Mouse (Mus musculus): ENCODE results near the gene Vmn2r90.
"Not testable (repeated sequence)": the region's sequence is repeated elsewhere in the genome, so short reads cannot be mapped to it uniquely, and the experiment has no call there.

The Vmn2r90 gene

DNA sequence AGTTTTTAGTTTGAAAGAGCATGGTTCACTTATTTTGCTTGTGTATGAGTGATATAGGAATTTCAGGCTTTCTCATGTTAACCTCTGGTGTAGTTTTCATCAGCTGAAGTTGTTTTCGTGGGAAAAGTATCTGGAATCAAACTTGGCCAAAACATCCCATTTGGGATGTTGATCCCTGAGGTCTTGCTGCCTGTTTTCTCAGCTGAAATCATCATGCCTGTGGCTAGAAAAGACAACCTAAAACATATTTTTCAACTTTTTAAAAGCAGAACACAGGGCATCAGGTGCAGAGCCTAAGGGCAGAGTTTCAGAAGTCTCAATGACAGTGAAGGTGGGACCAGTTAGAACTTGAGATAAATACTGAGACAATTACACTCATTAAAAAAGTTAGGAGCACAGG is at the start of gene Vmn2r90:
Gene Vmn2r90, plus strand, starts transcription at position 301 of the 400 bp plus-strand sequence.
- no peak for DNase-seq

GRCm38 (mm10) chr17:17654997-17655828 is 48.3 kb upstream of the Vmn2r90 start:
- DNase-seq, result no peak

GRCm38 (mm10) chr17:17655829-17656176 is 47.7 kb upstream of the Vmn2r90 start:
- no peak for DNase-seq

- no peak for DNase-seq
Measured at GRCm38 (mm10) chr17:17678781-17679180, 24.8 kb upstream of the Vmn2r90 start.

- no peak for DNase-seq
Measured at GRCm38 (mm10) chr17:17690659-17691058, 12.9 kb upstream of the Vmn2r90 start.

DNA sequence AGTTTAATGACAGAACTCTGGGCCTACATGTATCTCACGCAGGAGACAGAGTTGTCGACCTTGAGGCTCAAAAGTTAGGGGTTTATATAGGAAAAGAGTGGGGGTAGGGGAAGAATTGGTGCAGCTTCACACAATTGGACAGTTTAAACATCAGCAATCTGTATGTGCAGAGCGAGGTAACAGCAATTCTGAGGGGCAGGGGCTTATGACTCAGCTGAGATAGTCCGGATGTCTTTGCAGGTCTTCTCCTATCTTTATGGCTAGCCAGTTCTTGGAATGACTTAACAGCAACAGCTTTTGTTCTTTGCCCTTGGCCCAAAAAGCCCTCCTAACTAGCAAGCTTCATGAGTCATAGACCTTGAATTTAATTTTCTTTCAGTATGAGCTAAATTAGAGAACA is 28.8 kb downstream of the Vmn2r90 start:
- DNase-seq, result not testable (repeated sequence)

DNA sequence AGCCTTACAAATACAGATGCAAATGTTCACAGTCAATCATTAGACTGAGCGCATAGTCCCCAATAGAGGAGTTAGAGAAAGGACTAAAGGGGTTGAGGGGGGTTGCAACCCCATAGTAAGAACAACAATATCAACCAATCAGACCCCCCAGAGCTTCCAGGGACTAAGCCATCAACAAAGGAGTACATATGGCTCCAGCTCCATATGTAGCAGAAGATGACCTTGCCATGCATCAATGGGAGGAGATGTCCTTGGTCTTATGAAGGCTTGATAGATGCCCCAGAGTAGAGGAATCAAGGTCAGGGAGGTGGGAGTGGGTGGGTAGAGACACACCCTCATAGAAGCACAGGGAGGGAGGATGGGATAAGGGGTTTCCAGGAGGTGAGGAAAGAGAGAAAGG is 35.1 kb downstream of the Vmn2r90 start:
- no peak for DNase-seq

DNA sequence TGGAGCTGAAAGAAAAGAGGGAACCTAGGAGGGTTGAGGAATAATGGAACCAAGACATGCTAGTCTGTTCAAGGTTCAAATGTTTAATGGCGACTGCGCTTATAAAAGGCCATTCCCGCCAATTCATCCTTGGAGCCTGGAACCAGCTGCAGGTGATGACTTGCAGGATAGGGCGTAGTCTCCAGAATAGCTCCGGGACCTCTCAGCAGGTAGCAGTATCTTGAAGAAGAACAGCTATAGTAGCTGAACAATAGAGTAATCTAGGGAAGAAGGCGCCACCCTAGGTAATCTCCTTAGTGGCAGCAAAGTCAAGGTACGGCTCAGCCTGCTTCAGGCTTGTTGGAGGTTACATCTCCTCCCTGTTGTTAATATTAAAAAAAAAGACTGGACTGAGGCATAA is 35.8 kb downstream of the Vmn2r90 start:
- not testable (repeated sequence) for DNase-seq

DNA sequence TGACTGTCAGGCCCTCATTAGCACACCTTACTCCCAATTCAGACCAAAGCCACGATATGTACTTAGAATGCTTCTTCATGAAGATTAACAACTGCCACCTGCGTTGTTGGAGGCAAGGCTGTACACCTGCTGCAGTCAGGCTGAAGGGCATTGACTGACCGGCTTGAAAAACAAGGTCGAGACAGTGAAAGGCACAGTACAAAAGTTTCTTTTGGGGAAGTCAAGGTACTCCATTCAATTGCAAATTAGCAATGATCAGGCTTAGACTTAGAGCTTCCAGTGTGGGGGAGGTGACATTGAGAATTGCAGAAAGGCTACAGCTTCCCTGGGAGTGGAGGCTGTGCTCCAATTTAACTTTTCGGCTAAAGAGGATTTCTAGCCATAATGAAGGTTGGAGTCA is 36.4 kb downstream of the Vmn2r90 start:
- DNase-seq, result not testable (repeated sequence)

DNA sequence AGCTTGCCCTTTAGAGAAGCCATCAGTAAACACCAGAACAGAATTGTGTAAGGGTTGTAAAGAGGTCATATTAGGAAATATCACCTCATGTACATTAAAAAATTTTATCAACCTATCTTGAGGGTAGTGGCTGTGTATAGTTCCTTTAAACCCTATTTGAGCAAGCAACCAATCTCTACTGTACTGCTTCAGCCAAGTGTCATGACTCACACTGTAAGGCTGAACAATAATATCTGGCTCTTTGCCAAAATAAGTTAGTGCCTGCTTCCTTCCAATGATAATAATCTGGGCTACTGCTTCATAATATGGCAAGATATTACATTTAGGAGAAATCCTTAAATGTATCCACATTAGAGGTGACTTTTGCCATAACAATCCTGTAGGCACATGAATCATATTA is 38.0 kb downstream of the Vmn2r90 start:
- DNase-seq, result not testable (repeated sequence)

DNA sequence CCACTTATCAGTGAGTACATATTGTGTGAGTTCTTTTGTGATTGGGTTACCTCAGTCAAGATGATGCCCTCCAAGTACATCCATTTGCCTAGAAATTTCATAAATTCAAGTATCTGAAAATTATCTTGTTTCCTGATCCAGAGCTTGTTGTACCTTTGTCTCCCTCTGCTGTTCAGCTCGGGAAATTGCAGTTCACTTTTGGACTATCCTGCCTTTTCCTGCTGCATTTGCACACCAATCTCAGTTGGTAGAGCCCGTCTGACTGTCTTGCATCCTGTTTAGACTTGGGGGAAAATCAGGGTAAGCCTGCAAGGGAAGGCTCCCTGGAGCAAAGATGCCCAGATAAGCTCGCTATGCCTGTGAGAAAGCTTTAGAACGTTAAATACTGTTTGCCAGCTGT is 45.8 kb downstream of the Vmn2r90 start:
- DNase-seq, result peak; percentile 30

DNA sequence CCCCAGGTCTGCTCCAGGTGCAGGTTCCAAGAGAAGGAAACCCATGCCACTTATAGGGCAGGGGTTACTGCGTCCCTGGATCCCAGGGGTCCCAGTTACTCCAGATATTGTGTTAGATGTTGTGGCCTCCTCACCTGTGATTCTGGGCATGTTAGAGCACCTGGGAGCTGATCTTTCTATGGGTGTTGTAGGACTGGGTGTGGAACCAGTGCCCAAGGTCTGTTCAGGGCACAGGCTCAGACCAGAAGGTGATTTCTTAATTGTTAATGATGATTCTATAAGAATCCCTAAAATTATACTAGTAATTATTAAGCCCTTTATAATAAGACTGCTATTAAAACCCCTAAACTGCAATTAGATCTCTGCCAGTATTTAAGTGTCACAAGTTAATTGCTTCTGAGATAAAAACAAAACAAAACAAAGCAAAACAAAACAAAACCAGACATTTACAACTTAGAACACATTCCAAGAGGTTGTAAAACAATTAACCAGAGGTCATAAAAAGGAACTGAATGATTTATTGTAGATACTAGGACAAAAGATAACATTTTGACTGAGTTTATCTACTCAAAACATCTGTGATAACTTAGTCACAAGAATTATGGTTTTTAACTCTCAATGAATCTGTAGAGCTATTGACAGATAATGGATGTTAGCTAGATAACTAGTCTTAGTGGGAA is 59.2 kb downstream of the Vmn2r90 start:
- no peak for DNase-seq

GRCm38 (mm10) chr17:17764206-17764605 is 60.7 kb downstream of the Vmn2r90 start:
- DNase-seq, result no peak

- no peak for DNase-seq
Measured at GRCm38 (mm10) chr17:17766481-17766880, 62.9 kb downstream of the Vmn2r90 start.
